Mouse (Mus musculus) C2C12 (cell line): Measurements from ENCODE around the gene Zfp467. TPM values are rescaled to one million over a fixed set of nuclear protein-coding genes. Genes with fewer than 3 reads are reported as not detected.

Source experiments
- H3K27me3 ChIP-seq: one replicate; pipeline ENCODE4 v1.6.1; 2011; ENCODE audit not compliant: control insufficient read depth, insufficient read depth, insufficient read length
- H3K36me3 ChIP-seq: one replicate; pipeline ENCODE4 v1.6.1; 2011; ENCODE audit not compliant: control insufficient read depth, insufficient read depth
- H3K4me3 ChIP-seq: one replicate; pipeline ENCODE4 v1.5.1; 2011; ENCODE audit warnings: mild to moderate bottlenecking, control low read depth; ENCODE audit not compliant: poor library complexity, insufficient read depth, severe bottlenecking
- H3K79me2 ChIP-seq: one replicate; pipeline ENCODE4 v1.6.1; 2011; ENCODE audit not compliant: control insufficient read depth, insufficient read depth
- H3K79me3 ChIP-seq: one replicate; pipeline ENCODE4 v1.6.1; 2011; ENCODE audit warnings: low read depth, control low read depth
- H3ac ChIP-seq: one replicate; pipeline ENCODE3; 2011; ENCODE audit warnings: low read depth; ENCODE audit not compliant: control insufficient read depth, insufficient read length
- CEBPB ChIP-seq: IDR thresholded peaks from one replicate; pipeline ENCODE4 v1.6.1; 2011; ENCODE audit warnings: low read depth, mild to moderate bottlenecking, control low read depth, moderate library complexity
- CTCF ChIP-seq: IDR thresholded peaks from one replicate; pipeline ENCODE4 v1.5.1; 2011; ENCODE audit not compliant: control insufficient read depth, insufficient read depth, insufficient read length
- FOSL1 ChIP-seq: IDR thresholded peaks from one replicate; pipeline ENCODE4 v1.8.0; 2011; ENCODE audit warnings: mild to moderate bottlenecking, low read length; ENCODE audit not compliant: poor library complexity, insufficient read depth, severe bottlenecking
- MAX ChIP-seq: IDR thresholded peaks from one replicate; pipeline ENCODE4 v1.6.1; 2011; ENCODE audit warnings: mild to moderate bottlenecking, control low read depth
- MYOD1 ChIP-seq: IDR thresholded peaks from one replicate; pipeline ENCODE4 v1.6.1; 2011; ENCODE audit warnings: low read depth; ENCODE audit not compliant: control insufficient read depth, insufficient read length
- MYOG ChIP-seq: IDR thresholded peaks from one replicate; pipeline ENCODE4 v1.6.1; 2011; ENCODE audit not compliant: control insufficient read depth, insufficient read length; ENCODE audit errors: extremely low read depth
- USF1 ChIP-seq: IDR thresholded peaks from one replicate; pipeline ENCODE4 v1.6.1; 2011; ENCODE audit warnings: low read depth, mild to moderate bottlenecking, control low read depth, moderate library complexity
- long read RNA-seq, 2 experiments: library from polyadenylated mRNA; unstranded; transcript quantifications; one replicate each; pipeline ENCODE4 v2.0.0; 2019 to 2020
- polyA plus RNA-seq: library from polyadenylated mRNA; unstranded; fragments of >200 nt; fragmentation: generic; extraction: Trizol; gene quantifications from one replicate; pipeline ENCODE4 v1.2.1, GENCODE M21; 2012; ENCODE audit warnings: missing spikeins

Gene Zfp467
- 0.75 TPM for polyA plus RNA-seq
- long read RNA-seq, experiment 1, partial matches to known transcripts = 0 of 1 reads
- long read RNA-seq, experiment 1, other reads (novel, unspliced or antisense) = 0 of 1 reads
- long read RNA-seq, experiment 2, partial matches to known transcripts = 0 of 1 reads
- long read RNA-seq, experiment 2, other reads (novel, unspliced or antisense) = 1 of 1 reads

DNA sequence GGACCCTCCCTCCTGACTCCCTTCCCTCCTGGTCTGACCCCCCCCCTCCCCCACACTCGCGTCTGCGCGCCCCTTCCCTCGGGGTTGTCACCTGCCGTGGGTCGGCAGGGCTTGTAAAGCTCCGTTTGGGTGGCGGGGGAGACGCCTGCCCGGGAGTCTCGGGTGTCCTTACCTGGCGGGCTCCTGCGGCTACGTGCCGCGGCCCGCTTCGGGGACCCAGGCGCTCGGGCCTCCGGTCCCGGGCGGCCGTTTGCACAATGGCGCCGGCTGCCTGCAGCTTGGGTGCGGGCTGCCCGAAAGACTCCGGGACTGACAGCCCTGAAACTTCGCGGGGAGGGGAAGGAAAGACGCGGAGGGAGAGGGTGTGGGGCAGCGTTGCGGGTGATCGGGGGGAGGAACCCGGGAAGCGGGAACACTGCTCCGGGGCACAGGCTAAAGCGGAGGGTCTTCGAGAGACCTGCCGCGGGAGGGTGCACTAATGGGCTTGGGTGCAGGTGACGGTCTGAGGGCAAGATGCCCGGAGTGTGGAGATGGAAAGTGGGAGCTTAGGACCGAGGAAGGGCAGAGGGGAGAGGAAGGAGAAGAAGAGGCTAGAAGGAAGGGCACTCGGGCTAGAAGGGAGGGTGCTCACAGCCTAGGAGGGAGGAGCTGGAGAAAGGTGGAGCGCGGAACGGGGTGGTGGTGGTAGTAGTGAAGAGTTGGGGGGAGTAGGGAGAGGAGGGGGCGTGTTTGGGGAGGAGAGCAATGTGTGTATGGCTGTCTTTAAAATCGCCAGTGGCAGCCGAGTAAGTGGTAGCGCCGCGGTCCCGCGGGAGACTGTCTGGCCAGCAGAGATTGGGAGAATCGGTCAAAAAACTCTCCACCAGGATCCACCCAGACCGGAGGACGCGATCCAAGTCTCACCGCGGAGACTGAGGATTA is at the start of gene Zfp467:
TSS of gene Zfp467 (minus strand) at position 645 of the 921 bp plus-strand sequence.
- H3K79me2 ChIP-seq = no peaks in the 10 kb centered on the region
- peaks cover 6% of the 10 kb centered on the region for H3K27me3 ChIP-seq

DNA sequence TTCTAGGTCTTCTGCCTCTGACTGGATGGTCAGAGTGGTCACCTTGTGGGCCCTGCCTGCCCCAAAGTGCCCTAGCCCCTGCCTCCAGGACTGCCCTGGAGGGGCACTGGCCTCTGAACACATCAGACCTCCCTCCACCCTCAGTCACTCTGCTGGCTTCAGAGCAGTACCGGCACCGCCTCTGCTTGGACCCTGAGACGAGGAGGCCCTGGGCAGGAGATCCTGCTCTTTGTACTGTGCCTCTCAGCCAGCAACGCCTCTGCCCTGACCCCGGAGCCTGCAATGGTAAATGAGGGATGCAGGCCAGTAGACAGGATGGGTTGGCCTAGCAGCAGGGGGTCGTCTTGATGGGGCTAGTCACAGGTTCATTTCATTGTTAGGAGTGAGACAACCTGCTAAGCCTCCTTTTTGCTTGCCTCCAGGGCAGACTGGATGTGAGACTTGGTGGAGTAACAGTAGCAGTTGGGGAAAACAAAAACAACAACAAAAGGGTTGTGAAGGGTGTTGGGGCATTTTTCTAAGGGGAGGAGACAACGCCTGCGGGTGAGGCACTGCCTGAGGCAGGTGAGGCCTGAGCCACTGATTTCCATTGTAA is 47.6 kb upstream of the Zfp467 start:
- no peaks in the 10 kb centered on the region for H3K79me3 ChIP-seq

More for the DNA sequence above, at the start of gene Zfp467:
- no peak for TF ChIP-seq CTCF
- TF ChIP-seq CEBPB = no peak
- TF ChIP-seq MAX = no peak
- no peak for TF ChIP-seq MYOG
- TF ChIP-seq MYOD1 = no peak
- no peak for TF ChIP-seq FOSL1
- TF ChIP-seq USF1 = no peak
- Histone ChIP-seq H3K4me3 (peak within 1 kb of the TSS; percentile 14), H3K36me3 (no peaks in the 10 kb centered on the region), H3K79me3 (no peaks in the 10 kb centered on the region), H3ac (peak within 1 kb of the TSS; percentile 7)

GRCm38 (mm10) chr6:48491361-48491760 is 45.7 kb upstream of the Zfp467 start:
- Histone ChIP-seq H3K79me3 (no peaks in the 10 kb centered on the region), H3K79me2 (no peaks in the 10 kb centered on the region), H3ac (no peak overlapping the region), H3K4me3 (no peak overlapping the region), H3K36me3 (no peaks in the 10 kb centered on the region), H3K27me3 (no peaks in the 10 kb centered on the region)
- no peak for TF ChIP-seq FOSL1
- no peak for TF ChIP-seq MYOD1
- TF ChIP-seq USF1 = no peak
- TF ChIP-seq MYOG = no peak
- no peak for TF ChIP-seq MAX
- no peak for TF ChIP-seq CEBPB
- TF ChIP-seq CTCF = no peak

More for the DNA sequence above, 47.6 kb upstream of the Zfp467 start:
- H3K27me3 ChIP-seq = no peaks in the 10 kb centered on the region
- H3K79me2 ChIP-seq = no peaks in the 10 kb centered on the region
- H3K4me3 ChIP-seq = no peak overlapping the region
- no peak overlapping the region for H3ac ChIP-seq
- H3K36me3 ChIP-seq = no peaks in the 10 kb centered on the region
- TF ChIP-seq MAX = no peak
- TF ChIP-seq CTCF = no peak
- no peak for TF ChIP-seq MYOD1
- TF ChIP-seq MYOG = no peak
- no peak for TF ChIP-seq FOSL1
- no peak for TF ChIP-seq USF1
- TF ChIP-seq CEBPB = no peak

GRCm38 (mm10) chr6:48489741-48490140 is 44.1 kb upstream of the Zfp467 start:
- Histone ChIP-seq H3K36me3 (no peaks in the 10 kb centered on the region), H3K4me3 (no peak overlapping the region), H3K27me3 (peaks cover 3% of the 10 kb centered on the region), H3K79me3 (no peaks in the 10 kb centered on the region), H3ac (no peak overlapping the region), H3K79me2 (no peaks in the 10 kb centered on the region)
- TF ChIP-seq FOSL1 (no peak), MAX (no peak), CTCF (no peak), MYOG (no peak), MYOD1 (no peak), USF1 (no peak), CEBPB (no peak)

GRCm38 (mm10) chr6:48487747-48488725 is 42.4 kb upstream of the Zfp467 start:
- H3K27me3 ChIP-seq = peaks cover 3% of the 10 kb centered on the region

More at GRCm38 (mm10) chr6:48487747-48488725, 42.4 kb upstream of the Zfp467 start:
- Histone ChIP-seq H3ac (no peak overlapping the region), H3K4me3 (no peak overlapping the region), H3K79me2 (no peaks in the 10 kb centered on the region), H3K79me3 (no peaks in the 10 kb centered on the region), H3K36me3 (no peaks in the 10 kb centered on the region)
- TF ChIP-seq FOSL1 (no peak), MYOD1 (no peak), MAX (no peak), CTCF (no peak), MYOG (no peak), CEBPB (no peak)
